Mouse (Mus musculus): Measurements from ENCODE around the gene U2surp. TPM values are rescaled to one million over a fixed set of nuclear protein-coding genes. Genes with fewer than 3 reads are reported as not detected.

Gene U2surp
- polyA plus RNA-seq, 1 experiment from 2014 or later = 107 TPM

DNA sequence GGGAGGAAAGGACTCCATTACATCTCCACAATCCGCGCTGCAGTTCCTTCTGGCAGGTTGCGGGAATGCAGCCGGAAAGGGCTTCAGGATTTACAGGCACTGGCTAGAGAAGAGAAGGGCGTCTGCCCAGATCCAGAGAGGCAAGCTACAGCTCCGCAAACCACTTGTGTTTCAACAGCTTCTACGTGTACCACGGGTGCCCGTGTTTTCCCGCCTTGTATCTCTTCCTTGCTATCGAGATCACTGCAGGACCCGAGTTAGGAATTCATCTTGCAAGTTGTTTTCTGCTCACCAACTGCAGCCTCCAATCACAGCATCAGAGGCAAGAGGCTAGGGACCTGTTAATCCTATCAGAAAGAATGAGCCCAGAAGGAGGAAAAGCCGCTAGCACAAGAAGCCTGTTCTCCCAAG lies 69.5 kb downstream of the U2surp start:
- peak overlapping the region; percentile 27 for H3K4me3 ChIP-seq (ENCODE audit: low read length)

DNA sequence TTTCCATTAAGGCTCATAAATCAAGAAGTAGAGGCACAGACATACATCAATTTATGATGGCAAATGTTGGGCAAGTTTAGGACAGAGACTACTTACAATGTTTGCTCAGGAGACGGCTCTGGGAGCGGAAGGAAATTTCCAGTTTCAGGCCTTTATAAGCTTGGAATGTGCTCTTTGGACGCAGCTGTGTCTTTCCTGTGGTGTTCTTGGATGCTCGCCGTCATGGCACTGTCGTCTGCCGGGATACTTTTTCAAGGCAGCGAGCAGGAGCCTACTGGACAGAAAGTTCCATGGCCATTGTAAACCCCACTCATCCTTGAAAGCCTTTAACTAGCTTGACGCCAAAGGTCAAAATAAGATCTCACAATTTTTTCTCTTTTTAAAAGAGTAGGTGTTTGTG lies 73.9 kb downstream of the U2surp start:
- no peaks in the 10 kb centered on the region for H3K36me3 ChIP-seq (ENCODE audit: control insufficient read depth, insufficient read depth, low read length)
- no peak overlapping the region for H3K4me2 ChIP-seq (ENCODE audit: low read length)
- no peaks in the 10 kb centered on the region for H3K27me3 ChIP-seq (replicated peaks; ENCODE audit: control insufficient read depth, insufficient read depth, low read length)
- H3K9ac ChIP-seq (ENCODE audit: low read depth, low read length) = no peak overlapping the region
- H3K4me1 ChIP-seq (ENCODE audit: control insufficient read depth, insufficient read depth, low read depth, low read length) = peaks cover 10% of the 10 kb centered on the region
- no peak for ATAC-seq
- WGBS = 79% methylated on average over 9 of the region's 9 CpGs
- no peak overlapping the region for H3K4me3 ChIP-seq (ENCODE audit: low read length)
- H3K27ac ChIP-seq (ENCODE audit: low read depth, low read length) = no peak overlapping the region
- no peaks in the 10 kb centered on the region for H3K9me3 ChIP-seq (ENCODE audit: control insufficient read depth, low read length)

More for the DNA sequence above, 69.5 kb downstream of the U2surp start:
- H3K9ac ChIP-seq (ENCODE audit: low read depth, low read length) = peak overlapping the region; percentile 56; the same call in 1 of the 2 replicates
- no peaks in the 10 kb centered on the region for H3K9me3 ChIP-seq (ENCODE audit: control insufficient read depth, low read length)
- no peaks in the 10 kb centered on the region for H3K36me3 ChIP-seq (ENCODE audit: control insufficient read depth, insufficient read depth, low read length)
- peaks cover 10% of the 10 kb centered on the region for H3K4me1 ChIP-seq (ENCODE audit: control insufficient read depth, insufficient read depth, low read depth, low read length)
- H3K27ac ChIP-seq (ENCODE audit: low read depth, low read length) = peak overlapping the region; percentile 44; the same call in 1 of the 2 replicates
- H3K4me2 ChIP-seq (ENCODE audit: low read length) = peak overlapping the region; percentile 54
- ATAC-seq = peak; percentile 83
- WGBS = 12% methylated on average over 13 of the region's 13 CpGs
- H3K27me3 ChIP-seq (replicated peaks; ENCODE audit: control insufficient read depth, insufficient read depth, low read length) = no peaks in the 10 kb centered on the region

- WGBS = 80% methylated on average over 4 of the region's 4 CpGs
- Histone ChIP-seq H3K36me3 (ENCODE audit: control insufficient read depth, insufficient read depth, low read length) (no peaks in the 10 kb centered on the region), H3K9me3 (ENCODE audit: control insufficient read depth, low read length) (no peaks in the 10 kb centered on the region), H3K4me3 (ENCODE audit: low read length) (no peak overlapping the region), H3K4me1 (ENCODE audit: control insufficient read depth, insufficient read depth, low read depth, low read length) (no peaks in the 10 kb centered on the region), H3K27me3 (replicated peaks; ENCODE audit: control insufficient read depth, insufficient read depth, low read length) (no peaks in the 10 kb centered on the region), H3K9ac (ENCODE audit: low read depth, low read length) (no peak overlapping the region), H3K27ac (ENCODE audit: low read depth, low read length) (no peak overlapping the region), H3K4me2 (ENCODE audit: low read length) (no peak overlapping the region)
- ATAC-seq = no peak
Measured at GRCm38 (mm10) chr9:95436294-95436613, 75.5 kb downstream of the U2surp start.

DNA sequence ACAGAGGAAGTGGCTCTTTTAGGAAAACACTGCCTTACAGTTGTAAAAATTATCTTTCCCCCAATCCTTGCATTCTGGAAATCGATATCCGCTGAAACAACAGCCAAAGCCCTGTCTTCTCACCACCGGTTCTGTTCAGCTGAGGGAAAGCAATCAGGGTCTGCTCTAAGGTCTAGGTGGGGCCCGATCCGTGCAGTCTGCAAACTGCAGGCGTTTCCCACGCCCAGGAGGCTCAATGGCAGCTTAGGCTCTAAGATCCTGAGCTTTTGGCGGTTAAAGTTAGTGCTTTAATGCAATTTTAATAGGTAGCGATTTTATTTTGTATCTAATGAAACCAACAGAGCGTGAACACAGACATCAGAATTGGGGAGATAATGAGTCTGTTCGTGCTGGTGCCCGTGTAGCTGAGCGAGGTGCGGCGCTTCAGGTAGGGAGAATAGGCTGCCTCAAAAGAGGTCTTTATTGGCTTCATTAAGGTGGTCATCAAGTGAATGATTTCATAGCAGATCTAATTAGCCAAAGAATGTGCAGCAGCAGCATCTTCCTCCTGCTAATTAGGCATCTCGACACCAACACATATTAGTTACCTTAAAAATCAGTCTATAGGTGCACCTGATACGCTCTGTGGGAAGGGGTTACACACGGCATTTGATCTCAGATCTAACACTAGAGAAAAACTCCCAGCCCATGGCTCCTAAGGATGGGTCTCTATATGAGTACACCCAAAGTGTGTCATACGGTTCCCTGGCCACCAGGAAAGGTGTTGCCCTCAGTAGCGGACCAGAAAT lies 76.1 kb downstream of the U2surp start:
- WGBS = 67% methylated on average over 20 of the region's 20 CpGs
- H3K4me3 ChIP-seq (ENCODE audit: low read length) = no peak overlapping the region
- peak; percentile 67; the same call in 1 of the 2 replicates for ATAC-seq

DNA sequence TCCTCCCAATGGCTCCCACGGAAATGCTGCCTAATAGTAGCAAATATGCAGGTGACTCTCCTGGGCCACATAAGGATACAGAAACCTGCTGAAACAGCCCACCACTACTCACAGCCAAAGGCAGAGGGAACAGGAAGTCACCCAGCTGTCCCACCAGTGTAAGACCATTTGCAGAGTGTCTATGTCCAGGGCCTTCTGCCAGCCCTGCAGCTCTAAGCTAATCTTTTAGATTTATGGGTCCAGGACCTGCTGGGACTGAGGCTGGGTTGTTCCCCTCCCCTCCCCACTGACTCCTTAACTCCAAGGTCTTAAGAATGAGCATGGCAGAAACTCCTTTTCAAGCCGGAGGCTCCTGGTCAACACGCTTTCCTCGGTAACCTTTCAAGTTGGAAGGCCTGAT lies 83.5 kb downstream of the U2surp start:
- 75% methylated on average over 4 of the region's 4 CpGs for WGBS
- H3K27me3 ChIP-seq (replicated peaks; ENCODE audit: control insufficient read depth, insufficient read depth, low read length) = no peaks in the 10 kb centered on the region
- H3K4me1 ChIP-seq (ENCODE audit: control insufficient read depth, insufficient read depth, low read depth, low read length) = no peaks in the 10 kb centered on the region
- no peak overlapping the region for H3K9ac ChIP-seq (ENCODE audit: low read depth, low read length)
- no peaks in the 10 kb centered on the region for H3K9me3 ChIP-seq (ENCODE audit: control insufficient read depth, low read length)
- no peaks in the 10 kb centered on the region for H3K36me3 ChIP-seq (ENCODE audit: control insufficient read depth, insufficient read depth, low read length)
- ATAC-seq = no peak
- no peak overlapping the region for H3K4me3 ChIP-seq (ENCODE audit: low read length)
- H3K4me2 ChIP-seq (ENCODE audit: low read length) = no peak overlapping the region
- no peak overlapping the region for H3K27ac ChIP-seq (ENCODE audit: low read depth, low read length)

More for the DNA sequence above, 76.1 kb downstream of the U2surp start:
- Histone ChIP-seq H3K27me3 (replicated peaks; ENCODE audit: control insufficient read depth, insufficient read depth, low read length) (no peaks in the 10 kb centered on the region), H3K4me1 (ENCODE audit: control insufficient read depth, insufficient read depth, low read depth, low read length) (no peaks in the 10 kb centered on the region), H3K9ac (ENCODE audit: low read depth, low read length) (no peak overlapping the region), H3K27ac (ENCODE audit: low read depth, low read length) (no peak overlapping the region), H3K36me3 (ENCODE audit: control insufficient read depth, insufficient read depth, low read length) (no peaks in the 10 kb centered on the region), H3K4me2 (ENCODE audit: low read length) (no peak overlapping the region), H3K9me3 (ENCODE audit: control insufficient read depth, low read length) (no peaks in the 10 kb centered on the region)

DNA sequence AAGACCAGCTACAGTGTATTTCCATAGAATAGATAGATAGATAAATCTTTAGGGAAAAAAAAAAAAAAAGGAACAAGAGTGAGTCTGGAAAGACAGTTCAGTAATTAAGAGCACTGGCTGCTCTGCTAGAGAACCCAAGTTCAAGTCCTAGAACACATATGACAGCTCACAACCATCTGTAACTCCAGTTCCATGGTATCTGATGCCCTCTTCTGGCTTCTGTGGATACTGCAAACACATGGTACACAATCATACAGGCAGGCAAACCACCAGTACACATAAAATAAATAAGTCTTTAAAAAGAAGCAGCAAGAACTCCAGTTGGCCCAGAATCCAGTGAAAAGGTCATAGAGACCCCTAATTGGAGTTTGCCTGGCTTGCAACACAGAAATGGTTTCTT lies 97.9 kb downstream of the U2surp start:
- no peaks in the 10 kb centered on the region for H3K36me3 ChIP-seq (ENCODE audit: control insufficient read depth, insufficient read depth, low read length)
- H3K9me3 ChIP-seq (ENCODE audit: control insufficient read depth, low read length) = no peaks in the 10 kb centered on the region
- ATAC-seq = no peak
- H3K27me3 ChIP-seq (replicated peaks; ENCODE audit: control insufficient read depth, insufficient read depth, low read length) = no peaks in the 10 kb centered on the region; the same call in 1 of the 2 replicates
- H3K9ac ChIP-seq (ENCODE audit: low read depth, low read length) = no peak overlapping the region
- no peak overlapping the region for H3K4me3 ChIP-seq (ENCODE audit: low read length)
- no peak overlapping the region for H3K4me2 ChIP-seq (ENCODE audit: low read length)
- H3K27ac ChIP-seq (ENCODE audit: low read depth, low read length) = no peak overlapping the region
- H3K4me1 ChIP-seq (ENCODE audit: control insufficient read depth, insufficient read depth, low read depth, low read length) = no peaks in the 10 kb centered on the region

DNA sequence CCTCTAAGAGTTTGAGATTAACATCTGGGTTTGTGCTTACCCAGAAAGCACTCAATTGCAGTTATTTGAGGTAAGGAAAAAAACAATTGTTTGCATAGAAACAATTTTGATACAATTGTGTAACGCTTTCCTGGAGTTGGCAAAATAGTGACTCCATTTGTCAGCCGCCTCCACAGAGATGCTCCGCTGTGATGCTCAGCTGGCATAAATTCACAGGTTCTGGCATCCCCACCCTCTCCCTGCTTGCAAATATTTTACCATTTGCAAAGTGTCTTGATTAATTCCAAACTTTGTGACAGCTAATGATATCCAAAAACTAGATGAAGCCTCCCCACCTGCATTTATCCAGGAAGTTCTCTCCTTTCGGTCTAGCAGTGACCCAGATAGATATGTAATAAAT lies 99.7 kb downstream of the U2surp start:
- H3K9ac ChIP-seq (ENCODE audit: low read depth, low read length) = no peak overlapping the region

GRCm38 (mm10) chr9:95407586-95408220 lies 104.1 kb downstream of the U2surp start:
- Histone ChIP-seq H3K4me3 (ENCODE audit: low read length) (peak overlapping the region; percentile 95), H3K9ac (ENCODE audit: low read depth, low read length) (peak overlapping the region; percentile 94), H3K36me3 (ENCODE audit: control insufficient read depth, insufficient read depth, low read length) (no peaks in the 10 kb centered on the region), H3K27ac (ENCODE audit: low read depth, low read length) (peak overlapping the region; percentile 89), H3K9me3 (ENCODE audit: control insufficient read depth, low read length) (no peaks in the 10 kb centered on the region), H3K27me3 (replicated peaks; ENCODE audit: control insufficient read depth, insufficient read depth, low read length) (no peaks in the 10 kb centered on the region; the same call in 1 of the 2 replicates), H3K4me1 (ENCODE audit: control insufficient read depth, insufficient read depth, low read depth, low read length) (peaks cover 18% of the 10 kb centered on the region), H3K4me2 (ENCODE audit: low read length) (peak overlapping the region; percentile 92)
- peak; percentile 51 for ATAC-seq
- WGBS = under 1% methylated on average over 24 of the region's 24 CpGs

More for the DNA sequence above, 99.7 kb downstream of the U2surp start:
- Histone ChIP-seq H3K9me3 (ENCODE audit: control insufficient read depth, low read length) (no peaks in the 10 kb centered on the region), H3K4me3 (ENCODE audit: low read length) (no peak overlapping the region), H3K4me1 (ENCODE audit: control insufficient read depth, insufficient read depth, low read depth, low read length) (peaks cover 5% of the 10 kb centered on the region), H3K4me2 (ENCODE audit: low read length) (no peak overlapping the region), H3K27ac (ENCODE audit: low read depth, low read length) (no peak overlapping the region), H3K36me3 (ENCODE audit: control insufficient read depth, insufficient read depth, low read length) (no peaks in the 10 kb centered on the region), H3K27me3 (replicated peaks; ENCODE audit: control insufficient read depth, insufficient read depth, low read length) (no peaks in the 10 kb centered on the region; the same call in 1 of the 2 replicates)
- WGBS = 84% methylated on average over 4 of the region's 4 CpGs
- no peak for ATAC-seq
